Mouse (Mus musculus) ES-Bruce4 (cell line): ENCODE measurements around the gene Il17rc.

Experiments used
- CTCF ChIP-seq: IDR thresholded peaks from one replicate; pipeline ENCODE4 v1.8.1; 2011; ENCODE audit warnings: low read depth, low read length
- EP300 ChIP-seq: IDR thresholded peaks from 2 replicates; pipeline ENCODE4 v1.6.1; 2011; ENCODE audit warnings: low read depth, low read length; ENCODE audit not compliant: insufficient read depth
- POLR2A ChIP-seq: IDR thresholded peaks from one replicate; pipeline ENCODE4 v1.8.1; 2011; ENCODE audit warnings: low read length; ENCODE audit not compliant: insufficient read depth

DNA sequence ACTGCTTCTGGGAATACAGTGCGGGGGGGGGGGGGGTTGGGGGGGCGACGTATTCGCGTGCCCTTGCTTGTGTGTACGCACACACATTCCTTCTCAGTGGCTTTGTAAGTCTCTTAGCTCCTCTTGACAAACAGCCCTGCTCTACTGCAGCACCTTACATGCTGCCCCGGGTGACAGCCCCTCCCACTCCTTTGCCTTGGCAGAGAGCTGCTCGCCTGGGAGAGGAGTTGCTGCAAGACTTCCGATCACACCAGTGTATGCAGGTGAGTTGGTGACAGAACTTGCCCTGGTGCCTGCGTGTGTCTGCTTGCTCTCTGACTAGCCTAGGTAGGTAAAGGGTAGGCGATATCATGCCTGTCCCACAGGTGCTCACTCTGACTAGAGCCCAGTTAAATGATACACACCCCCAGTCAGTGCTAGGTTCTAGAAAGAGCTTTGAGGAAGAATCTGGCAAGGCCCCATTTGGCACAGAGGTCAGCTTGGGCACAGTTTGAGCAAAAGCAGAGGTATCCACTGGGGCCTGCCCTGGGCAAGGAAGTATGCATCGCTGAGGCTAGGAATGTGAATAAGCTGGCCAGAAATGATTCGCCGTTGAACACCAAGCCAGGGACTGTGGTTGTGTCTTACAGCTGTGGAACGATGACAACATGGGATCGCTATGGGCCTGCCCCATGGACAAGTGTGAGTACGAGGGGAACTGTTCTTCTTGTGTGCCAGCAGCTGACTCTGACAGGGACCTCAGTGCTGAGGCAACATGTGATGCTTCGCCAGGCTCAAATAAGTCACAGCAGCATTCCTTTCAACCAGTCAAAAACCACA, 9.5 kb downstream of the Il17rc start:
- TF ChIP-seq CTCF (no peak), EP300 (no peak), POLR2A (no peak)
